Mouse (Mus musculus): ENCODE data around the gene Scel. TPM values are rescaled to one million over a fixed set of nuclear protein-coding genes. Genes with fewer than 3 reads are reported as not detected.

Scel gene
- total RNA-seq, 1 experiment from 2014 or later = 2.1 TPM

GRCm38 (mm10) chr14:103630545-103630944, 117.4 kb downstream of the Scel start:
- peak; percentile 26; the same call in 1 of the 2 replicates for ATAC-seq (ENCODE audit: extremely low read depth, insufficient number of reproducible peaks, low FRiP score, poor library complexity, severe bottlenecking)

GRCm38 (mm10) chr14:103643933-103644332, 130.8 kb downstream of the Scel start:
- ATAC-seq (ENCODE audit: extremely low read depth, insufficient number of reproducible peaks, low FRiP score, poor library complexity, severe bottlenecking) = no peak

- ATAC-seq (ENCODE audit: extremely low read depth, insufficient number of reproducible peaks, low FRiP score, poor library complexity, severe bottlenecking) = no peak
These were observed 134.8 kb downstream of the Scel start for GRCm38 (mm10) chr14:103647981-103648380.

- ATAC-seq (ENCODE audit: extremely low read depth, insufficient number of reproducible peaks, low FRiP score, poor library complexity, severe bottlenecking) = no peak
These were observed 135.6 kb downstream of the Scel start for GRCm38 (mm10) chr14:103648623-103649255.

- no peak for ATAC-seq (ENCODE audit: extremely low read depth, insufficient number of reproducible peaks, low FRiP score, poor library complexity, severe bottlenecking)
These were observed 136.2 kb downstream of the Scel start for GRCm38 (mm10) chr14:103649302-103649701.

- ATAC-seq (ENCODE audit: extremely low read depth, insufficient number of reproducible peaks, low FRiP score, poor library complexity, severe bottlenecking) = peak; percentile 87
These were observed 136.8 kb downstream of the Scel start, which contains the start of gene Slain1 for GRCm38 (mm10) chr14:103649896-103650334. Gene Slain1 (plus strand): TSS chr14:103650228.

GRCm38 (mm10) chr14:103650413-103651101, 137.4 kb downstream of the Scel start:
- ATAC-seq (ENCODE audit: extremely low read depth, insufficient number of reproducible peaks, low FRiP score, poor library complexity, severe bottlenecking) = peak; percentile 27; the same call in 1 of the 2 replicates

GRCm38 (mm10) chr14:103651106-103651505, 138.0 kb downstream of the Scel start:
- ATAC-seq (ENCODE audit: extremely low read depth, insufficient number of reproducible peaks, low FRiP score, poor library complexity, severe bottlenecking) = no peak

GRCm38 (mm10) chr14:103651562-103651961, 138.4 kb downstream of the Scel start:
- ATAC-seq (ENCODE audit: extremely low read depth, insufficient number of reproducible peaks, low FRiP score, poor library complexity, severe bottlenecking) = no peak

- no peak for ATAC-seq (ENCODE audit: extremely low read depth, insufficient number of reproducible peaks, low FRiP score, poor library complexity, severe bottlenecking)
These were observed 139.4 kb downstream of the Scel start for GRCm38 (mm10) chr14:103652524-103652923.

GRCm38 (mm10) chr14:103653800-103654199, 140.7 kb downstream of the Scel start:
- no peak for ATAC-seq (ENCODE audit: extremely low read depth, insufficient number of reproducible peaks, low FRiP score, poor library complexity, severe bottlenecking)

GRCm38 (mm10) chr14:103655448-103655847, 142.3 kb downstream of the Scel start:
- no peak for ATAC-seq (ENCODE audit: extremely low read depth, insufficient number of reproducible peaks, low FRiP score, poor library complexity, severe bottlenecking)

- no peak for ATAC-seq (ENCODE audit: extremely low read depth, insufficient number of reproducible peaks, low FRiP score, poor library complexity, severe bottlenecking)
These were observed 144.7 kb downstream of the Scel start for GRCm38 (mm10) chr14:103657876-103658275.

Other genes with a start within 250 kb of the Scel start
- gene Mycbp2, start 166.5 kb upstream of the Scel start, total RNA-seq (2017) = 161 and 166 TPM in 2 replicates
- gene Slain1, start 136.9 kb downstream of the Scel start, total RNA-seq (2017) = 31.2 and 33.8 TPM in 2 replicates